Comparison of ENCODE assay signal across 10 mouse cellular contexts in the genomic region with DNA sequence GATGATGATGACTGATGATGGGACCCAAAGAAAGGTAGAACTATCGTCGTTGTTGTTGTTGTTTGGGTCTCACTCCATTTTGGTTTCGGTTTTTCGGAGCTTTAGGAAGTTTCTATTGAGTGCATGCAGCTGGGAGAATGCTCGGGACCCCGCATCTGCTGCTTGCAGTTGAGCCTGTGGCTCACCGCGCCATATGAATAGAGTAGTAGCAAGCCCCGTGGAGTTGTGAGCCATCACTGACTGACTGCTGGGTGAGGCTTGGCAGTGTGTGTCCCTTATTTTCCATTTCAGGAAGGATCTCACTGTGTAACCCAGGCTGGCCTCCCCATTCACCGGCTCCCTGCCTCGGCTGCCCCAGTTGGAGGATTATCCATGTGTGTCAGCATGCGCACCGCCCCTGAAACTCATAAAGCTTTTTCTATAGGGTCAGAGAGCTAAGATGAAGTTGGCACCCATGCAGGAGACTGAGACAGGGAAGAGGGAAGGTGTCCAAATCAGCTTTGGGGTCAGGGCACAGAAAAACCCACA. TPM values are rescaled to one million over a fixed set of nuclear protein-coding genes. Genes with fewer than 3 reads are reported as not detected.
A peak's percentile ranks its signal among the peaks of the same experiment; 100 is the strongest.
DNase-seq lines count a peak whose midpoint lies in the region; ATAC-seq lines count a peak whose summit lies in the region.
"Had no signal": no experiment of that assay in that cellular context is flagged by ENCODE, and none has a peak within 500 bp of the region (broad histone marks: within the 10 kb centered on the region; RNA-seq: fewer than 3 reads in every experiment).

No protein-coding gene starts in this region.

- 46% methylated on average over 13 of the region's 13 CpGs for WGBS in hindbrain, embryonic 15.5 days
- WGBS in hindbrain, embryonic 10.5 days, result 48% methylated on average over 13 of the region's 13 CpGs
- WGBS in midbrain, embryonic 10.5 days, result 40% methylated on average over 13 of the region's 13 CpGs
- WGBS in midbrain, embryonic 11.5 days, result 43% methylated on average over 13 of the region's 13 CpGs
- WGBS in limb, embryonic 11.5 days, result 26% methylated on average over 13 of the region's 13 CpGs
- 48% methylated on average over 13 of the region's 13 CpGs for WGBS in stomach, embryonic 15.5 days
- WGBS in embryonic facial prominence, embryonic 10.5 days, result 58% methylated on average over 13 of the region's 13 CpGs

- no peak overlapping the region for H3K4me3 ChIP-seq in hindbrain, embryonic 15.5 days
- no peak overlapping the region for H3K4me3 ChIP-seq in hindbrain, embryonic 10.5 days
- peak overlapping the region; percentile 11; the same call in 1 of the 2 replicates for H3K4me3 ChIP-seq in midbrain, embryonic 10.5 days
- no peak overlapping the region for H3K4me3 ChIP-seq in midbrain, embryonic 11.5 days (ENCODE audit: low read depth, low read length)
- no peak overlapping the region for H3K4me3 ChIP-seq in limb, embryonic 11.5 days (ENCODE audit: low read depth, low read length)
- peak overlapping the region; percentile 14 for H3K4me3 ChIP-seq in stomach, embryonic 15.5 days (replicated peaks)
- H3K4me3 ChIP-seq in embryonic facial prominence, embryonic 10.5 days, result no peak overlapping the region
- H3K4me3 ChIP-seq: erythroblast, embryonic 14.5 days had no signal

- no peaks in the 10 kb centered on the region for H3K9me3 ChIP-seq in hindbrain, embryonic 15.5 days
- H3K9me3 ChIP-seq in hindbrain, embryonic 10.5 days, result peaks cover 9% of the 10 kb centered on the region; the same call in 1 of the 2 replicates
- peaks cover 12% of the 10 kb centered on the region for H3K9me3 ChIP-seq in midbrain, embryonic 10.5 days (replicated peaks)
- H3K9me3 ChIP-seq in midbrain, embryonic 11.5 days (ENCODE audit: control insufficient read depth, low read length), result peaks cover 8% of the 10 kb centered on the region; the same call in 1 of the 2 replicates
- H3K9me3 ChIP-seq in limb, embryonic 11.5 days (ENCODE audit: control insufficient read depth, low read length), result peaks cover 3% of the 10 kb centered on the region; the same call in 1 of the 2 replicates
- no peaks in the 10 kb centered on the region for H3K9me3 ChIP-seq in stomach, embryonic 15.5 days
- H3K9me3 ChIP-seq in embryonic facial prominence, embryonic 10.5 days, result peaks cover 9% of the 10 kb centered on the region

- no peaks in the 10 kb centered on the region for H3K27me3 ChIP-seq in hindbrain, embryonic 15.5 days
- H3K27me3 ChIP-seq in hindbrain, embryonic 10.5 days (ENCODE audit: insufficient read depth, poor library complexity, severe bottlenecking), result peaks cover 35% of the 10 kb centered on the region
- peaks cover 25% of the 10 kb centered on the region for H3K27me3 ChIP-seq in midbrain, embryonic 10.5 days (ENCODE audit: low read depth, poor library complexity, severe bottlenecking)
- H3K27me3 ChIP-seq in midbrain, embryonic 11.5 days (ENCODE audit: control insufficient read depth, insufficient read depth, low read length), result no peaks in the 10 kb centered on the region; the same call in 1 of the 2 replicates
- H3K27me3 ChIP-seq in limb, embryonic 11.5 days (ENCODE audit: control insufficient read depth, insufficient read depth, low read length), result no peaks in the 10 kb centered on the region
- no peaks in the 10 kb centered on the region for H3K27me3 ChIP-seq in stomach, embryonic 15.5 days (replicated peaks)
- H3K27me3 ChIP-seq in embryonic facial prominence, embryonic 10.5 days (replicated peaks; ENCODE audit: low read depth, poor library complexity, severe bottlenecking), result peaks cover 31% of the 10 kb centered on the region

- ATAC-seq in hindbrain, embryonic 15.5 days (ENCODE audit: low FRiP score, low read depth), result no peak
- ATAC-seq in midbrain, embryonic 11.5 days (ENCODE audit: low FRiP score), result no peak
- no peak for ATAC-seq in limb, embryonic 11.5 days (ENCODE audit: insufficient number of reproducible peaks, low FRiP score, low TSS enrichment, low read depth)
- ATAC-seq in stomach, embryonic 15.5 days (ENCODE audit: insufficient read depth, low FRiP score, low read depth), result no peak

- no peak overlapping the region for H3K27ac ChIP-seq in hindbrain, embryonic 15.5 days (replicated peaks)
- no peak overlapping the region; the same call in 1 of the 2 replicates for H3K27ac ChIP-seq in hindbrain, embryonic 10.5 days
- no peak overlapping the region for H3K27ac ChIP-seq in midbrain, embryonic 10.5 days (replicated peaks)
- no peak overlapping the region for H3K27ac ChIP-seq in midbrain, embryonic 11.5 days (ENCODE audit: low read depth, low read length)
- no peak overlapping the region for H3K27ac ChIP-seq in limb, embryonic 11.5 days (replicated peaks; ENCODE audit: low read depth, low read length)
- H3K27ac ChIP-seq in stomach, embryonic 15.5 days, result peak overlapping the region; percentile 49
- H3K27ac ChIP-seq in embryonic facial prominence, embryonic 10.5 days (replicated peaks), result no peak overlapping the region; the same call in 1 of the 2 replicates

- H3K36me3 ChIP-seq in hindbrain, embryonic 15.5 days, result peaks cover 13% of the 10 kb centered on the region
- H3K36me3 ChIP-seq in hindbrain, embryonic 10.5 days, result peaks cover 15% of the 10 kb centered on the region
- peaks cover 15% of the 10 kb centered on the region for H3K36me3 ChIP-seq in midbrain, embryonic 10.5 days
- peaks cover 3% of the 10 kb centered on the region for H3K36me3 ChIP-seq in midbrain, embryonic 11.5 days (ENCODE audit: control insufficient read depth, insufficient read depth, low read length)
- peaks cover 3% of the 10 kb centered on the region; the same call in 1 of the 2 replicates for H3K36me3 ChIP-seq in limb, embryonic 11.5 days (ENCODE audit: control insufficient read depth, insufficient read depth, low read length)
- H3K36me3 ChIP-seq in stomach, embryonic 15.5 days, result 0 out of 2 replicates have a peak, but pooled peaks cover 5% of the 10 kb centered on the region
- peaks cover 10% of the 10 kb centered on the region for H3K36me3 ChIP-seq in embryonic facial prominence, embryonic 10.5 days (replicated peaks)

- H3K4me1 ChIP-seq in hindbrain, embryonic 15.5 days (replicated peaks), result peaks cover 28% of the 10 kb centered on the region
- H3K4me1 ChIP-seq in hindbrain, embryonic 10.5 days (replicated peaks), result peaks cover 43% of the 10 kb centered on the region
- peaks cover 42% of the 10 kb centered on the region for H3K4me1 ChIP-seq in midbrain, embryonic 10.5 days
- H3K4me1 ChIP-seq in midbrain, embryonic 11.5 days (ENCODE audit: control insufficient read depth, insufficient read depth, low read length), result peaks cover 24% of the 10 kb centered on the region
- H3K4me1 ChIP-seq in limb, embryonic 11.5 days (ENCODE audit: control insufficient read depth, insufficient read depth, low read length), result peaks cover 34% of the 10 kb centered on the region
- H3K4me1 ChIP-seq in stomach, embryonic 15.5 days, result peaks cover 25% of the 10 kb centered on the region
- H3K4me1 ChIP-seq in embryonic facial prominence, embryonic 10.5 days, result peaks cover 41% of the 10 kb centered on the region

- no peak overlapping the region for H3K4me2 ChIP-seq in hindbrain, embryonic 15.5 days
- no peak overlapping the region for H3K4me2 ChIP-seq in midbrain, embryonic 11.5 days
- peak overlapping the region; percentile 35 for H3K4me2 ChIP-seq in limb, embryonic 11.5 days (ENCODE audit: low read depth, severe bottlenecking)
- peak overlapping the region; percentile 29; the same call in 1 of the 2 replicates for H3K4me2 ChIP-seq in stomach, embryonic 15.5 days

- 0 out of 2 replicates have a peak overlapping the region, but pooled peaks have one; percentile 18 for H3K9ac ChIP-seq in hindbrain, embryonic 15.5 days
- H3K9ac ChIP-seq in midbrain, embryonic 11.5 days (ENCODE audit: low read length), result no peak overlapping the region
- H3K9ac ChIP-seq in limb, embryonic 11.5 days (ENCODE audit: low read length), result no peak overlapping the region
- H3K9ac ChIP-seq in stomach, embryonic 15.5 days, result no peak overlapping the region

- DNase-seq in hindbrain, embryonic 10.5 days (ENCODE audit: low spot score), result no peak
- no peak for DNase-seq in midbrain, embryonic 10.5 days (ENCODE audit: low spot score)
- no peak for DNase-seq in midbrain, embryonic 11.5 days (ENCODE audit: low spot score, missing footprints)
- no peak for DNase-seq in limb, embryonic 11.5 days (ENCODE audit: low spot score)
- DNase-seq in embryonic facial prominence, embryonic 10.5 days (ENCODE audit: low spot score), result no peak
- DNase-seq: cerebellum, postnatal 36 days; layer of hippocampus, postnatal 36 days had no signal

RNA-seq across cellular contexts. Expression of a gene that starts 47.5 kb away (rescaled TPM):
- polyA plus RNA-seq in hindbrain, embryonic 15.5 days (2015; fragmentation: Nextera tagmentation; extraction: Ambion mirVana), result 28.1 and 34.2 TPM in 2 replicates
- polyA plus RNA-seq in hindbrain, embryonic 10.5 days (2016; fragmentation: Nextera tagmentation; extraction: Ambion mirVana), result 12.4 and 19.9 TPM in 2 replicates
- polyA plus RNA-seq in midbrain, embryonic 10.5 days (2016; fragmentation: Nextera tagmentation; extraction: Ambion mirVana), result 12.1 and 21.1 TPM in 2 replicates
- 23.4 and 23.5 TPM in 2 replicates for polyA plus RNA-seq in midbrain, embryonic 11.5 days (2014; fragmentation: Nextera tagmentation; extraction: Ambion mirVana)
- polyA plus RNA-seq in limb, embryonic 11.5 days (2014; fragmentation: Nextera tagmentation; extraction: Ambion mirVana), result 30.0 and 31.2 TPM in 2 replicates
- 31.8 and 36.6 TPM in 2 replicates for polyA plus RNA-seq in stomach, embryonic 15.5 days (2015; fragmentation: Nextera tagmentation; extraction: Ambion mirVana)
- 16.9 and 18.9 TPM in 2 replicates for polyA plus RNA-seq in embryonic facial prominence, embryonic 10.5 days (2016; fragmentation: Nextera tagmentation; extraction: Ambion mirVana)
- polyA plus RNA-seq: erythroblast, embryonic 14.5 days had no signal

Comparison
In these comparisons a context has a peak if more than half of its experiments do, and no peak if none do; other contexts are left out.
1. H3K4me3 ChIP-seq: peak in midbrain, embryonic 10.5 days (single experiment) and stomach, embryonic 15.5 days (single experiment); none in hindbrain, embryonic 15.5 days (single experiment), hindbrain, embryonic 10.5 days (single experiment), midbrain, embryonic 11.5 days (single experiment), limb, embryonic 11.5 days (single experiment) and embryonic facial prominence, embryonic 10.5 days (single experiment).
2. H3K4me2 ChIP-seq: peak in limb, embryonic 11.5 days (single experiment) and stomach, embryonic 15.5 days (single experiment); none in hindbrain, embryonic 15.5 days (single experiment) and midbrain, embryonic 11.5 days (single experiment).